Mouse (Mus musculus) left cerebral cortex, adult 18-20 months (tissue): ENCODE data around the gene Coq7. TPM values are rescaled to one million over a fixed set of nuclear protein-coding genes. Genes with fewer than 3 reads are reported as not detected.
A peak's percentile ranks its signal among the peaks of the same experiment; 100 is the strongest.

Source experiments
- DNase-seq, 2 experiments: peaks; one replicate each; pipeline ENCODE4 v3.0.0; 2021 to 2022; ENCODE audit warnings: low spot score in 2 of 2, mixed read lengths in 1 of 2
- long read RNA-seq, 2 experiments: library from polyadenylated mRNA; stranded (forward); transcript quantifications; one replicate each; pipeline ENCODE4 v2.0.0; 2021
- total RNA-seq, 2 experiments: library from RNA; stranded (reverse); gene quantifications; 2 replicates each; pipeline ENCODE4 v1.2.3; 2021

Gene Coq7
- total RNA-seq: 10 to 100 TPM; 31.4 to 41.4 TPM
- long read RNA-seq, experiment 1, transcript Coq7-201 (6 exons, 914 nt): major isoform, 37 of 41 reads
- long read RNA-seq, experiment 1, partial matches to known transcripts: 1 of 41 reads
- long read RNA-seq, experiment 1, other reads (novel, unspliced or antisense): 3 of 41 reads
- long read RNA-seq, experiment 2, transcript Coq7-201 (6 exons, 914 nt): major isoform, 33 of 33 reads
- long read RNA-seq, experiment 2, partial matches to known transcripts: 0 of 33 reads
- long read RNA-seq, experiment 2, other reads (novel, unspliced or antisense): 0 of 33 reads

DNA sequence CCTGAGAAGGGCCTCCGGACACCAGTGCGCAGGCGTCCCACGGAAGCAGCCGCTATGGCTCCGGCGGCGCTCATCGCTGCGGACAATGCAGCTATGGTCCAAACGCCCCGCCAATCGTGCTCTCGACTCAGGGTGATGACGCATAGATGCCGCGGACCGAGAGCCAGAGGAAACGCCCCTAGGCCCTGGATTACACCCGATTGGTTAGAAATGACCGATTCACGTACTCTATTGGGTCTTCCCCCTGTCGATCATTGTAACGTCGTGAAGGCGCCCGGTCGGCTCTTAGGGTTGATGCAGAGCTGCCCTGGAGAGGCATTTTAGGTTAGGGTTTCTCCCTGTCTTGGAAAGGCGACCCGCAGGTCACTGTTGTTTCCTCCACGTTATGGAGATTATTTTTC is at the start of gene Coq7:
Gene Coq7, minus strand, starts transcription at position 179 of the 401 bp plus-strand sequence.
- DNase-seq: peak; percentile 91 to 94

DNA sequence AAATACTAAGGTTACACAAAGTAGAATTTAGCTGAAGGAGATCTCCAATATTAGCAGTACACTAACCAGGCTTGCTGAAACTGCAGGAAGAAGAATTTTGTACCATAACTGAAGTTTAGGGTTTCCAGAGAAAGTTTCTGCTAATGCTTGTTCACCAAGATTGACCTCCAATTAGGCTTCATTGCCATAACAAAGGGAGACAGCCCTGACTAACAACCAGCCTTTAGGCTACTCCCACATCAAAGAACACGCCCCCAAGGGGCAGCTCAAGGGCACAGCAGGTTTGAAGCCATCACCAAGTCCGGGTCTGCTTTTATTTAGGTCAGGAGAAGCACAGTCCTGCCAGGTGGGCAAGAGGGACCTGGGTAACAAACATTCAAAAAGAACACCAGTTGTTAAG is 46.8 kb upstream of the Coq7 start:
- DNase-seq: no peak

DNA sequence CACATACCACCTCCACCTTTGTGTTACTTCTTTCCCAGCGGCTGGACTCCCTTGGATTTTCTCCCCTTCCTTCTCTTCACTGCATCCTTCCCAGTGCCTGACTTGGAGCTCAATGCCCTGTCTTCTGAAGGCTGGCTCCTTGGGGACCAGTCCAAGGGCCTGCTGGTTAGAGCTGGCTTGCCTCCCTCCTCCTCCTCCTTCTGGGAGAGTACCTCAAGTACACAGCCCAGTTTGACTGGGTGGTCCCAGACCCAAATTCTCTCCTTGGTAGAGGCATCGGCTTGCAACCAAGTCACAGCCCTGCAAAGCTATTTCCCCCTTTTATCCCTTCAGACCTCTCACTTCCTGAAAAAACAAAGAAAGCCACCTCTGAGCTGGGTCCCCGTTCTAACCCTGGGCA is 45.1 kb upstream of the Coq7 start:
- no peak for DNase-seq

DNA sequence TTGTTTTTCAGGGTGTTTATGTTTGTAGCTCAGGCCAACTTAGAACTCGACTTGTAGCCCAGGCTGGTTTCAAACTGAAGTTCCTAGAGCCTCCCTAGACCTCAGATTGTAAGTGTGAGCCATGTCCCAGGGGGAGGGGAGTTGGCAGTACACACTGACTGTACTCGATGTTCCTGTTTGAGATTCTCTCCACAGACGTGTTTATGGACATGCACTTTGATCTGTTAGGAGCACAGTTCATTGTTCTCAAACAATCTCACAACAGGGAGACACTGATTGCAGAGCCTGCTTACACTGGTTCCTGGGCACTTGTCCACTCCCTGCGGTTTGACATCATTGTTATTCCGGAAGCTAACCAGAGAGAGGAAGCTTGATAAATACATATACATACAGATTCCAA is 38.9 kb upstream of the Coq7 start:
- DNase-seq: no peak

GRCm38 (mm10) chr7:118571350-118571749 is 38.2 kb upstream of the Coq7 start:
- no peak for DNase-seq

GRCm38 (mm10) chr7:118569121-118569543 is 36.0 kb upstream of the Coq7 start:
- no peak for DNase-seq

DNA sequence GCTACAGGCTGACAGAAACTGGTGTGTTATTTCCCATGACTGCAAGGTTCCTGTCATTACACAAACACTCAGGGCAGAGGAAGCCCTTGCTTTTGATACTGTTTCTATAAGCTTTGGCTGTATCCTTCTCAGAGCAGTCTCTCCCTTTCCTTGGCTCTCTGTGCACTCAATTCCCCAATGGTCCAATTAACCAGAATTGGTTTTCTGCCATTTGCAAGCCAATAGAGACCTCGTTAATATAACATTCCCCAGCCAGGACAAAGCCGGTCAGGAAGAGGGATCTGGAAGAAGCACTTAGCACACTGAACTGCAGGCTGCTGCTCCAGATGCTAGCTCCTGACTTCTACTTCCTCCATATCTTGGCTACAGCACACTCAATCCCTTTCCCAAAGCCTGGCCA is 21.1 kb upstream of the Coq7 start:
- no peak for DNase-seq

DNA sequence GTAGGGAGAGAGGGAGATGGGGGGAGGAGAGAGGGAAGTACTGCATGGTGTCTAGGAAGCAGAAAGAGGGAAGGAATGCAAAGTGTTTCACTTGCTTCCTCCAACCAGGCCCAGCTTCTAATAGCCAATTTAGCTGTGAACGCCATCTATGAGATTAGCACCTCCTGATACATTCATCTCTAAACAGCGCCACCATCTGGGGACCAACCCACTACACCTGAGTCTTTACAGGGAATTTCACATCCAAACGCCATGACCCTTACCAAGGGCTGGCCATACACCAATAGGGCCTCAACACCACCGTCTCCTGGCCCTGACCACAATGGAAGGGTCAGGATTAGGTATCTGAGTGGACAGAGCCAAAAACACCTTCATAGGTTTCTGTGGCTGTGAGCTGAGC is 20.7 kb upstream of the Coq7 start:
- no peak for DNase-seq

- no peak for DNase-seq
Observed at GRCm38 (mm10) chr7:118547451-118547850, 14.3 kb upstream of the Coq7 start.

DNA sequence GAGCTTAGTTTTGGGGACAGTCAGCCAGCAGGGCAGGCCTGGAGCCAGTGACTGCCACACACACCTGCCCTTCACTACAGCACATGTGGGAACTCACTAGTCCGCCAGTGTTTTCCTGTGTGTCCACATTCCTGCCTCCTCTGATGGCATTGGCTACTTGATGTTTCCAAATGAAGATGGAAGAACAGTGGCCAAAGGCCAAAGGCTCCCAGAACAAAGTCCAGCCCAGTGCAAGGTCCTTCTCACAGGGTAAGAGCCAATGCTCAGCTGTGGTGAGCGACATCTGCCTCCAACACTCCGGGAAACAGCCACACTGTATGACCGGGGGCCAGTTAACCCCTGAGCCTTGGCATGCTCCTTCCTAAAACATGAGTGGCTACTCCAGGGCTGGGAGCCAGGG is 11.0 kb upstream of the Coq7 start:
- no peak for DNase-seq

- DNase-seq: no peak
Observed at GRCm38 (mm10) chr7:118535076-118535475, 1.9 kb upstream of the Coq7 start.

DNA sequence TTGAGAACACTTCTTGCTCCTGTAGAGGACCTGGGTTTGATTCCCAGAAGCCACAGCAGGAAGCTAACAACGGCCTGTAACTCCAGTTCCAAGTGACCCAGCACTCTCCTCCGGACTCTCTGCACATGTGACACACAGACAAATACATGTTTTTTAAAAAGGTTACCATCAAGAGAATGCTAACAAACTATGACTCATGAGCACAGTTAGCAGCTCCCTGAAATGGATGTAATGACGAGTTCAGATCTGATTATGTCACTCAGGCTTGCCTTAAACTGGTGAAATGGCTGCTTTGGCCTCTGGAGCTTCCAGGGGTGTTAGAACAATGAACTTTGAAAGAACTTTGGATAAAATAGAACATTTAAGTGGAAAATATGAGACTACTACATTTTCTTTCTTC is 1.2 kb upstream of the Coq7 start:
- DNase-seq: no peak

GRCm38 (mm10) chr7:118532519-118533177 is 508 bp downstream of the Coq7 start:
- DNase-seq: peak; percentile 97 to 99

GRCm38 (mm10) chr7:118526967-118527366 is 6.2 kb downstream of the Coq7 start:
- no peak for DNase-seq

DNA sequence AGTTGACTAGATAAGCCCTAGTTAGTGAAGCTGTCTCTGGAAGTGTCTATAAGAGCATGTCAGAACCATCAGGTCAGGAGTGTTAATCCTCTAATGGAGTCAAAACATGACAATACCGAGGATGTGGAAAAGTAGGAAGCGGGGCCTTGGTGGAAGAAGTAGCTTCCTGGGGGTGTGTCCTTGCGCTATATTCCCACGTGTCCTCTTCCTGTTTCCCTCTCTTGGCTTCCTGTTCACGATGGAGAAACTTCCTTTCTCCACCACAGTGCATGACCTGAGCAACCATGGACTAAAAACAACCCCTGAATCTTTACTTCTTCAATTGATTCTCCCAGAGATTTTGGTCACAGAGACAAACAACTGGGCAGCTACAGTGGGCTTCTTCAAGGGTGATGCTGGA is 11.1 kb downstream of the Coq7 start:
- DNase-seq: no peak

GRCm38 (mm10) chr7:118519661-118520060 is 13.5 kb downstream of the Coq7 start:
- no peak for DNase-seq

DNA sequence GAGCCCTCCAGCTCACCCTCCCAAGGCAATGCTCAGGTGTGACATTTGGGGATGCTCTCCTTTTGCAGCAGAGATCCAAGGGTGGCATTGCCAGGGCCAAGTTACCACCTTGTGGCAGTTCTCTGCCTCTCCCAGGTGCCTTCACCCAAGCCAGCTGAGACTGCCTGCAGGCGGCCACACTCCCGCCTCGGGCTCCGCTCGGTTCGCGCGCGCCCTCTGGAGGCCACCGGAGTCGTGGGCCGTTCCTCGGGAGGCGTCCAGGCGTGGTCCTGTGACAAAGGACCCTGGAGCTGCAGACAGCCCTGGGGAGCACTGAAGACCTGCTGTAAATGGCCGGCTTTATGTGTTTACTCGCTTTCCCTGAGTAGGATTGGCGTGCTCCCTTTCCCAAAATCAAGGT is 14.5 kb downstream of the Coq7 start:
- DNase-seq: peak; percentile 78 to 80

DNA sequence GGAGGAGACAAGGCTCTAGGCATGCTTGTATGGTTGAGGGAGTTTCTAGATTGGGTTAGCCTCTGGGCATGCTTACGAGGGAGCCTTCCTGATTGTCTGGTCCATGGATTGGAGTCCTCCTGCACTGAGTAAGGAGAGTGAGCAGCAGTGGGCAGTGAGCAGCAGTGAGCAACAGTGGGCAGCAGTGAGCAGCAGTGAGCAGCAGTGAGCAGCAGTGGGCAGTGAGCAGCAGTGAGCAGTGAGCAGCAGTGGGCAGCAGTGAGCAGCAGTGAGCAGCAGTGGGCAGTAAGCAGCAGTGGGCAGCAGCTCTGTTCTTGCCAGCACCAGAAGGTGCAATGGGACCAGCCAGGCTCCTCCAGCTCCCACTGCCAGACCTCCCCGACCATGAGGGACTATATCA is 15.3 kb downstream of the Coq7 start:
- DNase-seq: no peak

DNA sequence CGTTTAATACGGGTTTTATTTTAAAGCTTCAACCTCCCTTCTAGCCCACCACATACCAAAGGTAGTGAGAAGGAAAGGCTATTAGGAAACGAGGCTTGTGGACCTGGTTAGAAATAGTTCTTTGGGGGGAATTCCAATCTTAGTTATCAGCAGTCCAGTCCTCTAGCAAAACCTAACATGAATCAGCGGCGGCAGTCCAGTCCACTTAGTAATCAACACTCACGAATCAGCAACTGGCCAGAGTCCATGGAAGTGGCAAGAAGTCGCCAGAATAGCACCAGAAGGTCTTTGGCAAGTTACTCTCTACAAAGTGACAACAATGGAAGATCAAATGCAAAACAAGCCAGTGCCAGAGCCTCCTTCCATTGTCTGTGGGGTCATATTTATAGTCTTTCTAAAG is 24.6 kb downstream of the Coq7 start:
- DNase-seq: no peak

- no peak for DNase-seq
Observed at GRCm38 (mm10) chr7:118503844-118504243, 29.3 kb downstream of the Coq7 start.

DNA sequence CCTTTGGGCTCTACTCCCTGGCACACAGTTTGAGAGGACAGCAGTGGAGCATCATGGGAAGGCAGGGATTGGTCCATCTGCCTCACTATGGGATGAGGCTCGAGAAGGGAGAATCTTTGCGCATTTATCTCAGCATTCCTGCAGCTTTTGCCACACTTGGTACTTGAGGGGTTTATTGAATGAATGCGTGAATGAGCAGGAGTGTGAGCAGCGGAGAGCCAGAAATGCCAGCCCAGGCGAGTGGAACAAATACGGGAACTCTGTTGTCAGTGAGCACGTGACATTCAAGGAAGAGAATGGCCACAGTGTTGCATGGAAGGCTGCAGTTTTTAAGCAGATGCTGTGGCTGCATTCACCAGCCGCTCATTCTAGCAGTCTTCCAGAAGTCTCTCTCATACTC is 30.8 kb downstream of the Coq7 start:
- no peak for DNase-seq

- no peak for DNase-seq
Observed at GRCm38 (mm10) chr7:118499784-118500435, 33.2 kb downstream of the Coq7 start.
